Mouse (Mus musculus): ENCODE results near the gene Vmn1r189. TPM values are rescaled to one million over a fixed set of nuclear protein-coding genes. Genes with fewer than 3 reads are reported as not detected.
"Not testable (repeated sequence)": the region's sequence is repeated elsewhere in the genome, so short reads cannot be mapped to it uniquely, and the experiment has no call there.

Vmn1r189 gene
- polyA plus RNA-seq (2012; rRNA removed) (not detected in 2 replicates), polyA plus RNA-seq (2014; fragmentation: Nextera tagmentation; extraction: Ambion mirVana) (not detected in 2 replicates)

GRCm38 (mm10) chr13:22105724-22106123, at the start of gene Vmn1r189:
Gene Vmn1r189, minus strand, starts transcription at chr13:22105824.
- not testable (repeated sequence) for H3K4me2 ChIP-seq (ENCODE audit: low read depth); H3K4me3 ChIP-seq (ENCODE audit: insufficient read depth in 1 of 2, low read depth in 2 of 2, low read length in 2 of 2); H3K27ac ChIP-seq; H3K9ac ChIP-seq (replicated peaks); H3K36me3 ChIP-seq (replicated peaks; ENCODE audit: control insufficient read depth, insufficient read depth, low read depth); DNase-seq (ENCODE audit: low read depth in 3 of 3, low spot score in 3 of 3); H3K4me1 ChIP-seq (replicated peaks; ENCODE audit: control insufficient read depth in 2 of 2, insufficient read depth in 2 of 2, low read length in 1 of 2); H3K9me3 ChIP-seq (ENCODE audit: control insufficient read depth, low read length); H3K27me3 ChIP-seq (ENCODE audit: control insufficient read depth, insufficient read depth, low read length); ATAC-seq (ENCODE audit: insufficient read depth)
- 52% methylated on average over 2 of the region's 2 CpGs for WGBS (ENCODE audit: insufficient replicate concordance)

GRCm38 (mm10) chr13:22136495-22137293, 31.1 kb upstream of the Vmn1r189 start:
- H3K9ac ChIP-seq (replicated peaks); H3K4me3 ChIP-seq (ENCODE audit: insufficient read depth in 1 of 2, low read depth in 2 of 2, low read length in 2 of 2); DNase-seq (ENCODE audit: low read depth in 3 of 3, low spot score in 3 of 3); ATAC-seq (ENCODE audit: insufficient read depth); H3K27me3 ChIP-seq (ENCODE audit: control insufficient read depth, insufficient read depth, low read length); H3K36me3 ChIP-seq (replicated peaks; ENCODE audit: control insufficient read depth, insufficient read depth, low read depth); H3K27ac ChIP-seq; H3K4me2 ChIP-seq (ENCODE audit: low read depth); H3K9me3 ChIP-seq (ENCODE audit: control insufficient read depth, low read length); H3K4me1 ChIP-seq (replicated peaks; ENCODE audit: control insufficient read depth in 2 of 2, insufficient read depth in 2 of 2, low read length in 1 of 2): not testable (repeated sequence)
- 50% methylated on average over 5 of the region's 5 CpGs for WGBS (ENCODE audit: insufficient replicate concordance)

GRCm38 (mm10) chr13:22084140-22084539, 21.5 kb downstream of the Vmn1r189 start, which contains the start of gene Vmn1r188:
Gene Vmn1r188, plus strand, starts transcription at chr13:22084440.
- 53% methylated on average over 1 of the region's 1 CpGs for WGBS (ENCODE audit: insufficient replicate concordance)
- not testable (repeated sequence) for H3K27ac ChIP-seq; H3K4me2 ChIP-seq (ENCODE audit: low read depth); ATAC-seq (ENCODE audit: insufficient read depth); H3K9ac ChIP-seq (replicated peaks); H3K4me3 ChIP-seq (ENCODE audit: insufficient read depth in 1 of 2, low read depth in 2 of 2, low read length in 2 of 2); H3K4me1 ChIP-seq (replicated peaks; ENCODE audit: control insufficient read depth in 2 of 2, insufficient read depth in 2 of 2, low read length in 1 of 2); DNase-seq (ENCODE audit: low read depth in 3 of 3, low spot score in 3 of 3); H3K36me3 ChIP-seq (replicated peaks; ENCODE audit: control insufficient read depth, insufficient read depth, low read depth); H3K9me3 ChIP-seq (ENCODE audit: control insufficient read depth, low read length); H3K27me3 ChIP-seq (ENCODE audit: control insufficient read depth, insufficient read depth, low read length)

GRCm38 (mm10) chr13:22063468-22063867, 42.2 kb downstream of the Vmn1r189 start:
- no peak overlapping the region for H3K9ac ChIP-seq (replicated peaks)
- ATAC-seq (ENCODE audit: insufficient read depth) (no peak), DNase-seq (ENCODE audit: low read depth in 3 of 3, low spot score in 3 of 3) (no peak)
- H3K36me3 ChIP-seq (replicated peaks; ENCODE audit: control insufficient read depth, insufficient read depth, low read depth) = no peaks in the 10 kb centered on the region
- no peaks in the 10 kb centered on the region for H3K4me1 ChIP-seq (replicated peaks; ENCODE audit: control insufficient read depth in 2 of 2, insufficient read depth in 2 of 2, low read length in 1 of 2)
- no peaks in the 10 kb centered on the region for H3K27me3 ChIP-seq (ENCODE audit: control insufficient read depth, insufficient read depth, low read length)
- H3K4me2 ChIP-seq (ENCODE audit: low read depth) = no peak overlapping the region
- 25% methylated on average over 1 of the region's 1 CpGs for WGBS (ENCODE audit: insufficient replicate concordance)
- TF ChIP-seq CTCF (IDR thresholded peaks at IDR 0.05; ENCODE audit: low read depth) (no peak), EP300 (IDR thresholded peaks at IDR 0.05; ENCODE audit: low read depth) (no peak)
- H3K4me3 ChIP-seq (ENCODE audit: insufficient read depth in 1 of 2, low read depth in 2 of 2, low read length in 2 of 2) = no peak overlapping the region
- no peaks in the 10 kb centered on the region for H3K9me3 ChIP-seq (ENCODE audit: control insufficient read depth, low read length)
- H3K27ac ChIP-seq = no peak overlapping the region

- no peaks in the 10 kb centered on the region for H3K36me3 ChIP-seq (replicated peaks; ENCODE audit: control insufficient read depth, insufficient read depth, low read depth)
- no peak overlapping the region for H3K9ac ChIP-seq (replicated peaks)
- H3K27ac ChIP-seq = no peak overlapping the region
- DNase-seq (ENCODE audit: low read depth in 3 of 3, low spot score in 3 of 3) (no peak), ATAC-seq (ENCODE audit: insufficient read depth) (no peak)
- H3K4me2 ChIP-seq (ENCODE audit: low read depth) = no peak overlapping the region
- no peaks in the 10 kb centered on the region for H3K27me3 ChIP-seq (ENCODE audit: control insufficient read depth, insufficient read depth, low read length)
- WGBS (ENCODE audit: insufficient replicate concordance) = 39% methylated on average over 1 of the region's 1 CpGs
- TF ChIP-seq EP300 (IDR thresholded peaks at IDR 0.05; ENCODE audit: low read depth) (no peak), CTCF (IDR thresholded peaks at IDR 0.05; ENCODE audit: low read depth) (no peak)
- no peaks in the 10 kb centered on the region for H3K4me1 ChIP-seq (replicated peaks; ENCODE audit: control insufficient read depth in 2 of 2, insufficient read depth in 2 of 2, low read length in 1 of 2)
- H3K4me3 ChIP-seq (ENCODE audit: insufficient read depth in 1 of 2, low read depth in 2 of 2, low read length in 2 of 2) = no peak overlapping the region
- no peaks in the 10 kb centered on the region for H3K9me3 ChIP-seq (ENCODE audit: control insufficient read depth, low read length)
Observed at GRCm38 (mm10) chr13:22061422-22061821, 44.2 kb downstream of the Vmn1r189 start.
